Mouse (Mus musculus) bone marrow macrophage, adult 2 months (primary cell): ENCODE measurements around the gene Arg2. TPM values are rescaled to one million over a fixed set of nuclear protein-coding genes. Genes with fewer than 3 reads are reported as not detected.

ENCODE experiments used
- H3K27ac ChIP-seq: 2 replicates; pipeline ENCODE4 v1.5.1; 2012; ENCODE audit warnings: low read depth, low read length; ENCODE audit not compliant: insufficient read depth
- H3K4me1 ChIP-seq: 2 replicates; pipeline ENCODE4 v1.6.1; 2012; ENCODE audit warnings: low read length; ENCODE audit not compliant: control insufficient read depth, insufficient read depth
- H3K4me3 ChIP-seq: 2 replicates; pipeline ENCODE4 v1.5.1; 2012; ENCODE audit warnings: mild to moderate bottlenecking, low read length, moderate library complexity; ENCODE audit not compliant: insufficient read depth
- CTCF ChIP-seq: IDR thresholded peaks from 2 replicates; pipeline ENCODE4 v1.5.1; 2012; ENCODE audit warnings: low read depth, mild to moderate bottlenecking, low read length, moderate library complexity
- POLR2A ChIP-seq: IDR thresholded peaks from 2 replicates; pipeline ENCODE4 v1.6.1; 2012; ENCODE audit warnings: mild to moderate bottlenecking, low read depth, low read length, borderline replicate concordance
- polyA plus RNA-seq: library from polyadenylated mRNA; stranded (reverse); fragments of >200 nt; gene quantifications from 2 replicates; pipeline ENCODE4 v1.2.4, GENCODE M21; 2012; ENCODE audit not compliant: missing spikeins, insufficient read depth, insufficient read length

Arg2 gene
- polyA plus RNA-seq, 1 experiment: 0.90 TPM

- TF ChIP-seq CTCF: no peak
- TF ChIP-seq POLR2A: no peak
- Histone ChIP-seq H3K27ac (no peak overlapping the region), H3K4me1 (peaks cover 6% of the 10 kb centered on the region), H3K4me3 (peak overlapping the region; percentile 71)
Measured at GRCm38 (mm10) chr12:79191701-79192100, 61.1 kb downstream of the Arg2 start.

- Histone ChIP-seq H3K27ac (peak within 1 kb of the TSS; percentile 21; the same call in 1 of the 2 replicates), H3K4me1 (peaks cover 6% of the 10 kb centered on the region)
- TF ChIP-seq POLR2A (no peak), CTCF (no peak)
Measured at GRCm38 (mm10) chr12:79192193-79192592, 61.6 kb downstream of the Arg2 start, which contains the start of gene Rdh11. Rdh11 (minus strand) TSS chr12:79192293.

GRCm38 (mm10) chr12:79193441-79193840 is 62.9 kb downstream of the Arg2 start:
- peaks cover 6% of the 10 kb centered on the region for H3K4me1 ChIP-seq
- TF ChIP-seq POLR2A (no peak), CTCF (peak; percentile 47; the same call in 1 of the 2 replicates)
- H3K27ac ChIP-seq: no peak overlapping the region
- no peak overlapping the region for H3K4me3 ChIP-seq

More at GRCm38 (mm10) chr12:79192193-79192592, 61.6 kb downstream of the Arg2 start, which contains the start of gene Rdh11:
- peak within 1 kb of the TSS; percentile 71 for H3K4me3 ChIP-seq

GRCm38 (mm10) chr12:79197105-79197504 is 66.5 kb downstream of the Arg2 start:
- Histone ChIP-seq H3K4me1 (no peaks in the 10 kb centered on the region), H3K4me3 (no peak overlapping the region), H3K27ac (no peak overlapping the region)
- no peak for TF ChIP-seq CTCF
- no peak for TF ChIP-seq POLR2A

- no peak overlapping the region for H3K4me3 ChIP-seq
- TF ChIP-seq POLR2A (no peak), CTCF (no peak)
- H3K4me1 ChIP-seq: no peaks in the 10 kb centered on the region
- no peak overlapping the region for H3K27ac ChIP-seq
Measured at GRCm38 (mm10) chr12:79201882-79202281, 71.3 kb downstream of the Arg2 start.

Other genes starting within 250 kb of the Arg2 start
- not detected in 2 replicates for gene Plek2, start 223.8 kb upstream of the Arg2 start, polyA plus RNA-seq
- gene Tmem229b, start 123.2 kb upstream of the Arg2 start, polyA plus RNA-seq: 47.9 and 60.9 TPM in 2 replicates
- 0.17 and 0.25 TPM in 2 replicates for gene Plekhh1, start 101.6 kb upstream of the Arg2 start, polyA plus RNA-seq
- gene Pigh, start 41.1 kb upstream of the Arg2 start, polyA plus RNA-seq: 13.3 and 15.9 TPM in 2 replicates
- 77.7 and 94.5 TPM in 2 replicates for gene Vti1b, start 41.9 kb downstream of the Arg2 start, polyA plus RNA-seq
- 22.6 and 22.7 TPM in 2 replicates for gene Rdh11, start 61.5 kb downstream of the Arg2 start, polyA plus RNA-seq
- gene Rdh12, start 78.1 kb downstream of the Arg2 start, polyA plus RNA-seq: 0.98 and 0.99 TPM in 2 replicates
- gene Zfyve26, start 165.5 kb downstream of the Arg2 start, polyA plus RNA-seq: 30.8 and 38.8 TPM in 2 replicates
- 1.3 and 2.8 TPM in 2 replicates for gene Rad51b, start 166.5 kb downstream of the Arg2 start, polyA plus RNA-seq